Mouse (Mus musculus) neural tube, embryonic 15.5 days (tissue): Measurements from ENCODE around the gene Gm49711. TPM values are rescaled to one million over a fixed set of nuclear protein-coding genes. Genes with fewer than 3 reads are reported as not detected.
A peak's percentile ranks its signal among the peaks of the same experiment; 100 is the strongest.

Source experiments
- ATAC-seq: fragments of 200-750 bp; cut with Nextera tagmentation; 2 replicates; pipeline ENCODE4 v1.8.0; 2017; ENCODE audit warnings: mild to moderate bottlenecking, moderate TSS enrichment, moderate library complexity; ENCODE audit not compliant: low FRiP score
- H3K27ac ChIP-seq: fragments of 300-500 bp; sonication (generic); replicated peaks from 2 replicates; pipeline ENCODE4 v1.5.1; 2015; ENCODE audit warnings: mild to moderate bottlenecking, inconsistent platforms
- H3K27me3 ChIP-seq: fragments of 300-500 bp; sonication (generic); replicated peaks from 2 replicates; pipeline ENCODE4 v1.6.1; 2015; ENCODE audit warnings: inconsistent platforms
- H3K36me3 ChIP-seq: fragments of 300-500 bp; sonication (generic); 2 replicates; pipeline ENCODE4 v1.6.1; 2015; ENCODE audit warnings: inconsistent platforms
- H3K4me1 ChIP-seq: fragments of 300-500 bp; sonication (generic); 2 replicates; pipeline ENCODE4 v1.6.1; 2015; ENCODE audit warnings: inconsistent platforms
- H3K4me2 ChIP-seq: fragments of 300-500 bp; sonication (generic); 2 replicates; pipeline ENCODE4 v1.6.1; 2015; ENCODE audit warnings: inconsistent platforms, mild to moderate bottlenecking, moderate library complexity
- H3K4me3 ChIP-seq: fragments of 300-500 bp; sonication (generic); replicated peaks from 2 replicates; pipeline ENCODE4 v1.5.1; 2015; ENCODE audit warnings: mild to moderate bottlenecking, inconsistent platforms
- H3K9ac ChIP-seq: fragments of 300-500 bp; sonication (generic); replicated peaks from 2 replicates; pipeline ENCODE4 v1.6.1; 2015; ENCODE audit warnings: mild to moderate bottlenecking, inconsistent platforms
- H3K9me3 ChIP-seq: fragments of 300-500 bp; sonication (generic); replicated peaks from 2 replicates; pipeline ENCODE4 v1.6.1; 2016; ENCODE audit warnings: inconsistent platforms
- WGBS: fragments of 180-500 bp; shearing (Covaris S2); methylation state at CpG from one replicate; pipeline ENCODE4 v1.1.7; 2015; ENCODE audit warnings: mixed read lengths; 5-methylcytosine and 5-hydroxymethylcytosine counted together
- polyA plus RNA-seq: library from polyadenylated mRNA; unstranded; fragments of >200 nt; fragmentation: Nextera tagmentation; extraction: Ambion mirVana; gene quantifications from 2 replicates; pipeline ENCODE4 v1.2.1, GENCODE M21; 2015

Gm49711 gene
- polyA plus RNA-seq, 1 experiment from 2014 or later: 0.55 TPM

DNA sequence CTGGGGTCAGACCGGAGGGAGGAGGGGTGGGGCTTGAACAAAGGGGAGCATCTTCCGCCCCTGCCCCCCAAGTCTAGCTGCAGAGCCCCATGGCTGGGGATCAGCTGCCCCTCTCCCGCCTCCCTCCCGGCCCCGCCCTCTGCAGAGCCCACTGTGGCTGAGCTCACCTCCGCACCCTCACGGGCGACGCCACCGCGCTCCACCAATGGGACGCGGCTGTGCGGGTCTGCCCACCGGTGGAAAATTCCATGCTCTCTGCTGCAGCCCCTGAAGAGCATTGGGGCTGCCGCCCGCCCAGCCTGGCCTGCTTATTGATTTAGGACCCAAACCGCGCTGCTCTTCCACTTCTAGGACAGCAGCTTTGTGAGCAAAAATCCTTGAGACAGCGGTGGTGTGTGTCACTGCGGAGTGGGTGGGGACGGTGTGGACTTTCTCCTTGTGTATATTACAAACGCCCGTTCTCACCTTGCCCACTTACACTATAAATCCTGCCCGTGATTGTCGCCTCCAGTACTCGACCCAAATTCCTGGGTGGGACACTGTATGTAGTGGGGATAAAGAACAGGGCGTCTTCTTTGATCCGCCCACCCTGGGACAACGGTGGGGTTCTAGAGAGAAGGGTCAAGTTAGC, 100.5 kb downstream of the Gm49711 start:
- H3K4me1 ChIP-seq: peaks cover 18% of the 10 kb centered on the region
- peak overlapping the region; percentile 56 for H3K9ac ChIP-seq
- no peaks in the 10 kb centered on the region for H3K36me3 ChIP-seq
- WGBS: 4% methylated on average over 26 of the region's 30 CpGs
- peak; percentile 98 for ATAC-seq
- H3K27ac ChIP-seq: peak overlapping the region; percentile 87
- peak overlapping the region; percentile 84 for H3K4me2 ChIP-seq
- no peaks in the 10 kb centered on the region for H3K9me3 ChIP-seq
- H3K27me3 ChIP-seq: no peaks in the 10 kb centered on the region
- H3K4me3 ChIP-seq: peak overlapping the region; percentile 48

DNA sequence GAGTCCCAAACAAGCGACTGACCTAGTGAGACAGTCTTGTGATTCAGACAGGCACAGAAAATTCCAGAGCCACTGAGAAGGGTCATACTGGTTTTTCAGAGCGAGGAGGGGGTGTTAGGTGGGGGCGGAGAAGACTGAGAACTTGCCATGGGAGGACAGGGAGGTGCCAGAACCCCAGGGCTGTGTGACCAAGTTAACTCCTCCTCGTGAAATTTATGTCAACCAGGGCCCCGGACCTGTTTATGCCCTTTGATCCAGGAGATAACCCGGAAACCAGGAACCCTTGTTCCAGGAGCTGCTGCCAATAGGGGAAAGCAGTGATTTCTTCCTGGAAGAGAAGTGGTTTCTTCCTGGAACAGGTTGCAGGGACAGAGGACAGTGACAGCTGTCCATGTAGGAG, 101.0 kb downstream of the Gm49711 start:
- peak overlapping the region; percentile 56 for H3K9ac ChIP-seq
- H3K9me3 ChIP-seq: no peaks in the 10 kb centered on the region
- H3K4me1 ChIP-seq: peaks cover 18% of the 10 kb centered on the region
- H3K4me2 ChIP-seq: peak overlapping the region; percentile 84
- peak overlapping the region; percentile 87 for H3K27ac ChIP-seq
- 55% methylated on average over 6 of the region's 6 CpGs for WGBS
- no peaks in the 10 kb centered on the region for H3K27me3 ChIP-seq
- H3K4me3 ChIP-seq: peak overlapping the region; percentile 48
- ATAC-seq: 0 out of 2 replicates have a peak, but pooled peaks have one; percentile 6
- H3K36me3 ChIP-seq: no peaks in the 10 kb centered on the region

DNA sequence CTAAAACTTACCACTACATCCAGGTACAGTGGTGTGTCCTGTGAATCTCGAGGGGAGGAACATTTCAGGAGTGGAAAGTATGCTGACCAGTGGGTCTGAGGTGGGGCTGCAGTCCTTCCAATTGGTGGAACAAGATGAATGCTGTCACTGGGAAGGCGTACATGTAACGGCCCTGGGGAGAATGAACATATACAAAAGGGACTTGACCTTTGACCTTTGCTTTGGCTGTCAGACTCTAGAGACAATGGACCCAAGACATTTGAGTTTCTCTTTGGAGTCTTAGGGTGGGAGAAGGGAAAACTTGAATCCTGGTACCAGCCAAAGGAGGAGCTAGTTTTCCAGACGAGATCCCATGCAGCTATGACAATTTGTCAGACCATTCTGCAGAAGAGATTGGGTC, 104.2 kb downstream of the Gm49711 start:
- H3K4me1 ChIP-seq: peaks cover 18% of the 10 kb centered on the region
- H3K4me2 ChIP-seq: no peak overlapping the region
- H3K4me3 ChIP-seq: no peak overlapping the region
- WGBS: 34% methylated on average over 4 of the region's 4 CpGs
- H3K27me3 ChIP-seq: no peaks in the 10 kb centered on the region
- no peak overlapping the region for H3K27ac ChIP-seq
- no peaks in the 10 kb centered on the region for H3K9me3 ChIP-seq
- no peak overlapping the region for H3K9ac ChIP-seq
- ATAC-seq: no peak
- H3K36me3 ChIP-seq: no peaks in the 10 kb centered on the region

DNA sequence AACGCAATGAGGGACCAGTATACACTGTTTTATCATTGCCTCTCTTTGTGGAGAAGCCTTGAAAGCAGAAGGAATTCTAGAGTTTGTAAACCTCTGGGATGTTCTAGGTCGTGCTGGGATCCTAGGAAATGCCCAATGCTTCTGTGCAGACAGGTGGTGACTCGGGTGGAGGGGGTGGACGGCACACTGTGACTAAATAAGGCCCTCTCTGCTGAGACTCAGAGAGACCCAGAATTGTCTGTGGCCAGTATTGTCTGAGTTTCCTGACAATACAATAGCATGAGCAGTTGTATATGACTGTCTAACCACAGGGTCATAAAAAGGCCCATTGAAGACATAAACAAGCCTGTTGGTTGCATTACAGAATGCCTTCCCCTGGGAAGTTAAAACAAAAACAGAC, 105.4 kb downstream of the Gm49711 start:
- no peak overlapping the region for H3K4me2 ChIP-seq
- WGBS: 36% methylated on average over 4 of the region's 4 CpGs
- H3K4me1 ChIP-seq: peaks cover 9% of the 10 kb centered on the region
- H3K27ac ChIP-seq: no peak overlapping the region
- no peak overlapping the region for H3K4me3 ChIP-seq
- no peak for ATAC-seq
- no peaks in the 10 kb centered on the region for H3K9me3 ChIP-seq
- no peaks in the 10 kb centered on the region for H3K27me3 ChIP-seq
- no peaks in the 10 kb centered on the region for H3K36me3 ChIP-seq
- no peak overlapping the region for H3K9ac ChIP-seq

DNA sequence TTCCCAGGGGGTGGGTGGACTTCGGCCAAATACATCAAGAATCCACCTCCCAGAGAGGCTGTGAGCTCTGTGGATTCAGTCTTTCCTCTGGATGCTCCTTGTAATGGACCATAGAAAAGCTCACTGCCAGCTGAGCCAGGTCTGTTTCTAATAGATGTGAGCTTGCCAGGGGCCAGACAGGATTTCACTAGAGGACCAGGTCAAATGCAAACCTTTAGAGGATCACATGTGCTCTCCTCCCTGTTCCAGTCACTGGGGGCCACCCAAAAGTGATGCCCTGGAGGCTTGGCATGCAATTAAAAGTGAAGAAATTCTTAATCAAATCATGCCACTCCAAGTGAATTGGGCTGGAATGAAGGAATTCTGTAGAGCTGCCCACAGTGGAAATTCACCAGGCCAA, 117.9 kb downstream of the Gm49711 start:
- no peak overlapping the region for H3K27ac ChIP-seq
- no peak overlapping the region for H3K4me2 ChIP-seq
- no peak overlapping the region for H3K4me3 ChIP-seq
- 70% methylated on average over 1 of the region's 1 CpGs for WGBS
- H3K9me3 ChIP-seq: no peaks in the 10 kb centered on the region
- ATAC-seq: no peak
- no peak overlapping the region for H3K9ac ChIP-seq
- H3K36me3 ChIP-seq: no peaks in the 10 kb centered on the region
- H3K4me1 ChIP-seq: no peaks in the 10 kb centered on the region
- no peaks in the 10 kb centered on the region for H3K27me3 ChIP-seq

DNA sequence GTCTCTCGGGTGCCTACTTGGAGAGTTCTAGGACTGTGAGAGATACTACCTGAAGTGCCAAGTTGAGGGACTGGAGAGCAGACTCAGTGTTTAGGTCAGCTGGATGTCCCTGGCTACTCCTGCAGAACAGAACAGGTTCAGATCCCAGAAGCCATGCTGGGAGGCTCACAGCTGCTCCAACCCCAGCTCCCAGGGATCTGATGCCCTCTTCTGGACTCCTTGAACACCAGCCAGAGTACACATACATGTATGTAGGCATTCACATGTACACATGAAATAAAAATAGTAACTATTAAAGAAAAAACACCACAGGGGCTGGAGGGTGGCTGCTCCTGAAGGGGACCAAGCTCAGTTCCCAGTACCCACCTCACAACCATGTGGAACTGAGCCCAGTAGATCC, 119.6 kb downstream of the Gm49711 start:
- WGBS: 96% methylated on average over 1 of the region's 1 CpGs
- H3K27me3 ChIP-seq: no peaks in the 10 kb centered on the region
- no peaks in the 10 kb centered on the region for H3K36me3 ChIP-seq
- no peaks in the 10 kb centered on the region for H3K9me3 ChIP-seq
- no peak overlapping the region for H3K4me3 ChIP-seq
- H3K4me2 ChIP-seq: no peak overlapping the region
- no peak overlapping the region for H3K9ac ChIP-seq
- H3K4me1 ChIP-seq: no peaks in the 10 kb centered on the region
- H3K27ac ChIP-seq: no peak overlapping the region
- no peak for ATAC-seq

DNA sequence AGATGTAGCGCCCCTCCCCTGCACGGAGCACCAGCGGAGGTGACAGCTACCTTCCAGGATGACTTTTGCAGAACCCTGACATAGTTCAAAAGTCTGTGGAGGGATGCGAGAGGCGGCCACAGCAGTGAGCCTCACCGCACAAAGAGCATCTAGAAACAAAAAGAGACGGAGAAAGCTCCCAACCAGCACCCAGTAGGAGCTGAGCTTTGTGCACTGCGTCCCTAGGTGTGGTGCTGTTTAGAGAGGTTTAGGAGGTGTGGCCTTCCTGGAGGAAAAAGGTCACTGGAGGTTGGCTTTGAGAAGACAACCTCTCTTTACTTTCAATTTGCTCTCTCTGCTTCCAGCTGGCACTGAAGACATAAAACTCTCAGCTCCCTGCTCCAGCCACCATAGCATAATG, 121.2 kb downstream of the Gm49711 start:
- Histone ChIP-seq H3K4me3 (no peak overlapping the region), H3K4me1 (no peaks in the 10 kb centered on the region), H3K27me3 (no peaks in the 10 kb centered on the region), H3K9me3 (no peaks in the 10 kb centered on the region), H3K36me3 (no peaks in the 10 kb centered on the region), H3K4me2 (no peak overlapping the region), H3K27ac (no peak overlapping the region), H3K9ac (no peak overlapping the region)
- WGBS: 80% methylated on average over 8 of the region's 8 CpGs
- ATAC-seq: no peak

DNA sequence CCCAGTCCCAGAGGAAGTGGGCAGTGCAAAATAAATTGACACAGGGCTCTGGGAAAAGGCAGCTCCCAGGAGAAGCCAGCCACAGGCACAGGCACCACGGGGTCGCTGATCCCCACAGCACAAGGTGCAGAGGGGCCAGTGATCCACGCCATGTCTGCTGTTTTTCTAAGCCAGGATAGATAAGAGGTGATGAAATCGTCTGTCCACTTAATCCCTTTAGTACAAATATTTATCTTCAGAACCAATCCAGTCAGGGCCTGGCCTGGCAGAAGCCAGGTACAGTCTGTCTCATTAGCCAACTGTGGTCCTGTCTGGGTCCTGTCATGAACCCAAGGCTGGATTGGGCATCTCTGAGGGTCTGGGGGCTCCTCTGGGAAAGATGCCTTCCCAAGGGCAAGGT, 125.4 kb downstream of the Gm49711 start:
- Histone ChIP-seq H3K4me1 (no peaks in the 10 kb centered on the region), H3K9me3 (no peaks in the 10 kb centered on the region), H3K4me2 (no peak overlapping the region), H3K27me3 (no peaks in the 10 kb centered on the region), H3K36me3 (no peaks in the 10 kb centered on the region), H3K4me3 (no peak overlapping the region), H3K27ac (no peak overlapping the region), H3K9ac (no peak overlapping the region)
- ATAC-seq: no peak
- 86% methylated on average over 4 of the region's 4 CpGs for WGBS

DNA sequence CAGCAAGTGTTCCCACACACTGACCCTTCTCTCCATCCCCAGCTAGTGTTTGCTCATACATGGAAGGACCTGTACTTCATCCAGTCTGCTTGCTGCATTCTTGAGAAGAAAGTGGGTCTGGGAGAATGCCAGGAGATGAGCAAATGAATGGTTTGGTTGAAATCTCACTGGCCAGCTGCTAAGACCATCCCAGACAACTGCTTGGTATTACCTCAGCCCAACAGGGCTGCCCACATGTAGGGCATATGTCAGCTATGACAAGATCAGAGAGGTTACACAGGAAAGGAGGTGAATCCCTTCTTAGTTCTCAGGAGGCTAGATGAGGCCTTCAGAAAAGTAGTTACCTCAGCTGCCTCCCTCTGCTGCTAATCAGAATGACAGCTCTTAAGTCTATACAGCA, 132.5 kb downstream of the Gm49711 start:
- Histone ChIP-seq H3K4me2 (no peak overlapping the region), H3K4me3 (no peak overlapping the region), H3K9ac (no peak overlapping the region), H3K27me3 (no peaks in the 10 kb centered on the region), H3K36me3 (0 out of 2 replicates have a peak, but pooled peaks cover 2% of the 10 kb centered on the region), H3K27ac (no peak overlapping the region), H3K9me3 (peaks cover 4% of the 10 kb centered on the region; the same call in 1 of the 2 replicates), H3K4me1 (no peaks in the 10 kb centered on the region)
- ATAC-seq: no peak

DNA sequence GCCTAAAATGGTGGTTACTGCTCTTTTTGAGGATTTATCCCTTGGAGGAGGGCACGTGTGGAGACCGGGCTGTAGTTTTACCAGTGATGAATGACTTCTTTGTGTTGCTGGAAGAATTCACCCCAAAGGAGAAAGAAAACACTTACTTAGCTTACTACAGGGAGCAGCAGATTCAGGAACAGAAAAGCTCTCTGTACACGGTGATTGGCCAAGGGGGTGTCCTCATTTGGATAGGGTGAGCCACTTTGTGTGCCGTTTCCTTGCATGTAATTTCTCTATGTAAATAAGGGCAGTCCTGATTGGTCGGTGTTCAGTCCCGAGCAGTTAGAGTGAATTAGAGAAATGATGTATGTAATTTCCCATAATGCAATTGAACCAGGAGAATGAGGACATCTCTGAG, 137.0 kb downstream of the Gm49711 start:
- 0 out of 2 replicates have a peak, but pooled peaks cover 2% of the 10 kb centered on the region for H3K36me3 ChIP-seq
- no peak overlapping the region for H3K9ac ChIP-seq
- no peaks in the 10 kb centered on the region for H3K27me3 ChIP-seq
- 60% methylated on average over 6 of the region's 6 CpGs for WGBS
- ATAC-seq: no peak
- no peak overlapping the region for H3K27ac ChIP-seq
- no peaks in the 10 kb centered on the region for H3K4me1 ChIP-seq
- no peak overlapping the region for H3K4me2 ChIP-seq
- peaks cover 4% of the 10 kb centered on the region; the same call in 1 of the 2 replicates for H3K9me3 ChIP-seq
- H3K4me3 ChIP-seq: no peak overlapping the region

DNA sequence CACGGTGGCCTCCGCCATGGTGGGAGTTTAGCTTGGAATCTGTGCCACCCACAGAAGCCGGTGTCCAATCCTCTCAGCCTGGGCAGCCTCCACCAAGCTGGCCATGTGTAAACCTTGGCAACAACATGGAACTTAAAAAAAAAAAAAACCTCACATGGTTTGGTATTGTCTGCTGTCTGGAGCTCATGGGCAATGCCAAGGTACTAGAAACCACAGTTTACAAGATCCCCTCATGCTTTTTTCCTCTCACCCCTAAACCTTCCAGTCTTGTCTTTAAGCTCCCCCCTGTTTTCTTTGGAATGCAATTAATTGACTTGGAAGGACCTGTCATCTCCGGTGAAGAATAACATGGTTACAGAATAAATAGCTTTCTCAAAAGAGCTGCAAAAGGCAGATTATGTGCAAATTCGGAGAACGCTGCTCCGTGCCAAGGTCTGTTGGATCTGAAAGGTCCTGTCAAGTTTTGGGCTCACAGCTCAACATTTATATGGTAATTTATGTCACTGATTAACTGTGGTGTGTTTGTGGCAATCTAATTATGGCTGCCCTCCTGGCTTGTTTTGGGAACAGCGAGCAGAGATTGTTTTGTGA, 138.7 kb downstream of the Gm49711 start:
- no peaks in the 10 kb centered on the region for H3K4me1 ChIP-seq
- WGBS: 75% methylated on average over 8 of the region's 8 CpGs
- H3K36me3 ChIP-seq: 0 out of 2 replicates have a peak, but pooled peaks cover 2% of the 10 kb centered on the region
- H3K27me3 ChIP-seq: no peaks in the 10 kb centered on the region
- no peak overlapping the region for H3K9ac ChIP-seq
- peaks cover 4% of the 10 kb centered on the region; the same call in 1 of the 2 replicates for H3K9me3 ChIP-seq
- H3K4me2 ChIP-seq: no peak overlapping the region
- no peak overlapping the region for H3K4me3 ChIP-seq
- ATAC-seq: no peak
- no peak overlapping the region for H3K27ac ChIP-seq

DNA sequence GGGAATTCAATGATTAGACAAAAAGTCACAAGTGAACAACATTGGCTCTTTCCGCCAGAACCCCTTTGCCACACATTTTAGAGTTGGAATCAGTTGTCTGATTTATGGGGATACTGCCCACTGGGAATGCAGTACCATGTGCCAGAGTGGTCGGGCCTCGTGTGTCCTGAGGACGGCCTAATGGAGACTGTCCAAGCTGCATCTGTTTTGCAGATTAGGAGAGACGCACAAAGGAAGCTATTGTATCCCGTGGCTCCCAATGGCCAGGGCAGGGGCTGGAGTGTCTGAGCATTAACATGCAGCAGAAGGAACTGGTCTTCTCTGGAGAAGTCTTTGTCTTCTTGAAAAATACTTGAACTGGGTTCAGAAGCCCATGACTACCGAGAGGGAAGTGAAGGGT, 142.5 kb downstream of the Gm49711 start:
- no peak overlapping the region for H3K4me3 ChIP-seq
- ATAC-seq: peak; percentile 90
- 24% methylated on average over 7 of the region's 7 CpGs for WGBS
- H3K27ac ChIP-seq: peak overlapping the region; percentile 56; the same call in 1 of the 2 replicates
- 0 out of 2 replicates have a peak, but pooled peaks cover 2% of the 10 kb centered on the region for H3K4me1 ChIP-seq
- H3K36me3 ChIP-seq: no peaks in the 10 kb centered on the region
- H3K4me2 ChIP-seq: no peak overlapping the region
- no peaks in the 10 kb centered on the region for H3K27me3 ChIP-seq
- no peaks in the 10 kb centered on the region for H3K9me3 ChIP-seq
- H3K9ac ChIP-seq: no peak overlapping the region
